Mouse (Mus musculus): ENCODE data around the gene Fgf22.

Fgf22 gene

DNA sequence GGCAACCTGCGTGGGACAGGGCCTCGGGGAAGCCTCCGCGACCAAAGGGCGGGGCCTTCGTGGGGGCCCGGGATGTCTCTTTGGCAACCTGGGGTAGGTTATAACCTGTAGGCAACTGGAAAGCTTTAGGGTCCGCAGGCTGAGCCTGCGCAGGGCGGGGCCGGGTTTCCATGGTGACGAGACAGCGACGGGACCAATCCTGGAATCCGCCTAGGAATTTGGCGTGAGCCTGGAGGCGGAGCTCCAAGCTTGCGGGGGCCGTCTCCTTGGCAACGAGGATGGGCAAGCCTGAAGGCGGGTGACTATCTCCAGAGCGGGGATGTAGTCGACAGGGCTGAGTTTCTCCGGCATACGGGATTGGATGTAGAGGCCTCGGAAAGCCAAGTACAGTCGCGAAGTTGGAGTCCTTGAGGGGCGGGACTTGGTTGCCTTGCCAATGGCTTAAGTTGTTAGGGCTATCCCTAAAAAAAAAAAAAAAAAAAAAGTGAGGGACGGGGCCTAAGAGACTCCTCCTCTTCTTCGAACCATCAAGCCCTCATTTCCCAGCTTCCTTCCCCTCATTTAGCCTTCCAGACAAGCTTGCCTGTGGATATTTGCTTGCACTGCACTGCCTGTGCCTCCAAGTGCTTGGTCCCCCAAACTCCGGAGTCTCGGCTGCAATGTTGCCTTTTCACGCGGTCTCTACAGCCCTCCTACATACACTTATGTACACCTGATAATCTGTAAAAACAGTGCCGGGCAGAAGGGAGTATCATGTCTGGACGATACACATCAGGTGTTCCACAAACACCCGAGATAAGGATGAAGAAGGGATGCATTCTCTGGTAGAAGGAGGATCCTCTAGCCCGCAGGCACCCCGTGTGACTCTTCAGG lies 12.7 kb downstream of the Fgf22 start:
- DNase-seq = peak; percentile 93 to 97

DNA sequence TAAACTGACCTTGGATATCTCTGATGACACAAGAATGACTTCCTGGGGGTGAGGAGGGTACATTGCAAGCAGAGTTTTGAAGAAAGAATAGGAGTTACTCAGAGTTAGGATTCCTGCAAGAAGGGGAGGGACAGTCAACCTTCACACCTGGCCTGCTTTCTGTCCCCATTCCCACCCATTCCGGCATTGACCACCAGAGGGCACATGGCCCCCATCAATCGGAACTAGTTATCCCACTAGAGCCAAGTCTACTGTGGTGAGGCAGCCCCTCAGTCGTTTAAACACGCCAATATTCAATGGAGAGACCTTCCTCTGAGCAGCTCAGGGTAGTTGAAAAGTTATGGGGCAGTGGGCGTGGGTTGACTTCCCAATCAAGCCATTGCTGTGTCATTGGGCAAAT lies 13.5 kb downstream of the Fgf22 start:
- DNase-seq = peak; percentile 81 to 85

DNA sequence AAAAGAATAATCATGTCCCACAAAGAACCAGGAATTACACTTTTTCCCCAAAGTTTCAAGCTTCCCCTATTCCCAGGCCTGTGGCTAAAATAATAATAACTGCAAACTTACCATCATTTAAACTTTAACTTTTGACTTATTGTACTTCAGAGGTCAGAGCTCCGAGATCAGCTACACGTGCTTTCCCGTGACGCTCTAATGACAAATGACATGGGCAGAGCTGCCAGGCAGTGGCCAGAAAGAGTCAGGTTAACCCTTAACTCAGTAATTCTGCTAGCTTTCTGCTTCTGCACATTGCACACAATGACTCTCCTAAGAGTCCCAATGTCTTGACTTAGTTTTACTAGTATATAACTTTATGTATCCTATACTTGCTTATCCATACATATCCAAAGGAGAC lies 14.5 kb downstream of the Fgf22 start:
- DNase-seq = no peak

DNA sequence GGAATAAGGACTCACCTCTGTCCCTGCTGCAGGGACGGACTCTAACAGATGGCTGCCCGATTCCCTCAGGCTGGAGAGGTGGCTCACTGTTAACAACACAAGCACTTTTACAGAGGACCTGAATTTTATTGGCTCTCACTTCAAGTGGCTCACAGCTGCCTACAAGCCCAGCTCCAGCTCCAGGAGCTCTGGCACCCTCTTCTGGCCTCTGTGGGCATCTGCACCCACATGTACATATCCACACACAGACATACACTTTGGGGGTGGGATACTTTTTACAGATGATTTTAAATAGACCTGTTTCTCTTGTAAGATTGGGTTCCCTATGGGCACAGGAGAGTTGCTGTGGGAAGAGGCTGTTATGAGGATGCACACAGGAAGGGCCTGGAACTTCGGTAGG lies 17.4 kb downstream of the Fgf22 start:
- DNase-seq = no peak

DNA sequence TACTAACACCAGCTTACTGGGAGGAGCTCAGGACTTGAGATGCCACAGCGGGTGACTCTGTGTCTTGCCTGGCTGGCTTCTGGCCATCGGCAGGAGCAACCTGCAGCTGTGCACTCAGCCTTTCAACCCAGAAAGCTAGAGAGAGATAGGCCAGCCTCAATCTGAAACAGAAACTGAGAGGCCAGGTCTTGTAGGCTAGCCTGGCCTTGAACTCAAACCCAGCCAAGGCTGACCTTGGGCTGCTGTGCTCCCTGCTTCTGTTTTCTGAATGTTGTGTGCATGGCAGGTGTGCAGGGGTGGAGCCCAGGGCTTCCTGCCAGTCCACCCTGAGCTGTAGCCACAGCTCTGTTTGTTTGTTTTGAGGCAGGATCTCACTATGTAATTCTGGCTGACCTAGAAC lies 18.3 kb downstream of the Fgf22 start:
- DNase-seq = no peak

DNA sequence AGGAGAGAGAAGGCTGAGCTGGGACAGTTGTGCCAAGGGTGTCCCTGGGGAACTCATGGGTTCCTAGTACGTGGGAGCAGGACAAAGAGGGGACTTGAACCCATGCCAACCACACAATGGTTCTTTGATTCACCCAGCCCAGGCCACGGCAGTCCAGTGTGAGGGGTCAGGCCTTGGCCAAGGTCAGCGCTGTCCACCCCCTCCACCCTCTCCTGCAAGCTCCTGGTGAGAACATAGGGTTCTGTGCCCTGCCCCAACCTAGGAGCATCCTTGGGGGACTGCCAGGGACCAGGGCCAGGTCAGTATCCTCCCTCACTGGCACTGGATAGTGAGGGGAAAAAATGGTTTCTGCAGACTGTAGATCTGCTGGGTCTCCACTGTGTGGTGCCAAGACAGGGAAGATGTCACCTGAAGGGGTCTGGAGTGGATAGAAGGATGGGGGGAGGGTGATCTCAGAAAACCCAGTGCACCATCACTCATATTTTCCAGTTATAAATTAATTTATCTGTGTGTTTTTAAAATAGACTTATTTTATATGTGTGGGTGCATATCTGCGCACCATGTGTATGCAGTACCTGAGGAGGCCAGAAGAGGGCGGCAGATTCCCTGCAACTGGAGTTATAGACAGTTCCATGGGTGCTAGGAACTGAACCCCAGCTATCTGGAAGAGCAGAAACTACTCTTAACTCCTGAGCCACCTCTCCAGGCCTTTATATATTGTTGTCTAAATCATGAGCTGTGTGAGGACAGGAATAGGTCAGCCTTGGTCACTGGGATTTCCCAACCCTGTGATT lies 19.8 kb downstream of the Fgf22 start:
- no peak for DNase-seq

DNA sequence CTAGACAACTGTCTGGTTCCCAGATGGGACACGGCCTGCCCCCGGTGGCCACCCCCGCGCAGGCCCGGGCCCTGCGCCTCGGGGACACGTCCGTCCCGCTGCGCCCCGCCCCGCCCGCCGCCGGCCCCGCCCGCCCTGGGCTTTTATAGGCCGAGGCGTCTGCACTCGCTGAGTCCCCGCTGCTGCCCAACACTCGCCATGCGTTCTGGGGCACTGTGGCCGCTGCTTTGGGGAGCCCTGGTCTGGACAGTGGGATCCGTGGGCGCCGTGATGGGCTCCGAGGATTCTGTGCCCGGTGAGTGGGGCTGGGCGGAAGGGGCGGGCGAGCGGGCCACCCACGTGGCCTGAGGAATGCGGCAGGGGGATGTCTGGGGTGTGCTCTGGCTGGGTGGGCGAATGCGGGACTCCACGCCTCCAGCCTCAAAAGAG lies 22.2 kb downstream of the Fgf22 start, which contains the start of gene Fstl3:
TSS of gene Fstl3 (plus strand) at position 170 of the 429 bp plus-strand sequence.
- peak in 1 of 2 experiments; percentile 48 for DNase-seq

DNA sequence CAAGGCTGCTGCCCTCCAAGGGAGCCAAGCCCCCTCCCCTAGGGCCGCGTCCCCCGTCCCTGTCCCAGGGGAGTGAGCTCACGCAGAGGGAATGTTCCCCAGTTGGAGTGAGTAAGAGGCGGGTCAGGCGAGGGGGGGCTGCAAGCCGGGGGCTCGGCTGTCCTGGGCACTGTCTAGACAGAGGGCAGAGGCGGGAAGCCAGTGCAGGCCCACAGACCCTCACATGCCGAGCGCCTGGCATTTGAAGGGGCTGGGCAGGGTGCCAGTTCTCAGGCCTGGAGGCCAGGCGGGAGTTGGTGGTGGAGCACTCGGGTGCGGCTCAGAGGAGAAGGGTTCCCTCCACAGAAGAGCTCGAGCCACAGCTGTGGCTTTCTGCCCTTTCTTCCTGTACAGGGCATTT lies 23.1 kb downstream of the Fgf22 start:
- peak in 1 of 2 experiments; percentile 64 for DNase-seq

DNA sequence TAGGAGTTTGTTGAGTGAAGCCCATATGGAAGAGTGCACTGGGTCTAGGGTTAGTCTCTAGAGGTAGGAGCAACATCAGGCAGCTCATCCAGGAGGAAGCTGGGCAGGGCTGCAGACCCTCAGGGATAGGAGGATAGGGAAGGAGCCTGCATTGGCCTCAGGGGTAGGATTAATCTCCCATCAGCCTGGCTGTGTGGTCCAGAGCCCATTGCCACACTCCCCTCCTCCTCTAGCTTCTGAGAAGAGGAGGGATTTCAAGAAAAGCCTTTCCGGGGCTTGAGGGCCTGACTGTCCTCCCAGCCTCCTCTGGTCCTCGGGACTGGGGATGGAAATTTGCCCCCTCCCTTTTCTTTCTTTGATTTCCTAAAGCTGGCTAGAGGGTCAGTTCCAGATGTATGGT lies 24.3 kb downstream of the Fgf22 start:
- DNase-seq = no peak

DNA sequence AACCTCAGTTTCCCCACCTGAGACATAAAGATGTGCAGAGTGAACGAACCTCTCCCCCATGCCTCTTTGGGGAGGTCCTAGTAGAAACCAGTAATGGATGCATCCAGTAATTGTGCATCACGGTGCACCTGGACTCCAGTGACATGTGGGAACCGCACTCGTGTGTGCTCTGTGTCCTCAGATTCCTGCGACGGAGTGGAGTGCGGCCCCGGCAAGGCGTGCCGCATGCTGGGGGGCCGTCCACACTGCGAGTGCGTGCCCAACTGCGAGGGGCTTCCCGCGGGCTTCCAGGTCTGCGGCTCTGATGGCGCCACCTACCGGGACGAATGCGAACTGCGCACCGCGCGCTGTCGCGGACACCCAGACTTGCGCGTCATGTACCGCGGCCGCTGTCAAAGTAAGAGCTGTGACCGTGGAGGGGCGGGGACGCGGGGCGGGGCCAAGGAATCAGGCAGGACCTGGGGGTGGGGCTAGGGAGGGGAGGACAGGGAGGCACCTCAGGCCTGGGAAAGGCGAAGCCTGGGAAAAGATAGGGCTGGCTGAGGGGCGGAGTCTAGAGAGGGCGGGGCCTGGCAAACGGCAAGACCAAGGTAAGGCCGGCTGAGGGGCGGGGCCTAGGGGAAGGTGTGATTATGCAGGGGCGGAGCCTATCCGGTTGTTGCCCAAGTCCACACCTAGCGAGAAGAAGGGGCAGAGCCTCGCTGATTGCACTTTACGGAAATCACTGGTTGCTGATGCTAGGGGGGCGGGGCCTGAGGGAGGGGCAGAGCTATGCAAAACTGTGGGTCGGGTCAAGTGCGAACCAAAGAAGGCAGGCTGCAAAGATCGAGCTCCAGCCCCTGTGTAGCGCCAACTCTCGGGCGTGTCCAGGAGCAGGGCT lies 25.1 kb downstream of the Fgf22 start:
- DNase-seq = peak; percentile 97 to 98

DNA sequence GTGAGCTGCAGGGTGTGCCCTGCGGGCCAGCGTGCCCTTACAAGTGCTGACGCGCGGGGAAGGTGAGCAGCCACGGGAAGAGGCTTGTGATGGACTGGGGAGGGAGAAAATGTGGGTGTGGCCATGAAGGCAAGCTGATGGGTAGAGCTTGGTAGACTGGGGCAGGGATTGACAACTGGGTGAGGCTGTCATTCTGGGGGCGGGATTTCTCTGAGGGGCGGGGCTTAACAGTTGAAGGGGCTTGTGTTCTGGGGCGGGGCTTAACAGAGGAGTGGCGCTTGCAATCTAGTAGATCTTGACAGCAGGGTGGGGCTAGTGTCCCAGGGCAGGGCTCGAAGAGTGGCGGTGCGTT lies 25.8 kb downstream of the Fgf22 start:
- peak in 1 of 2 experiments; percentile 79 for DNase-seq

DNA sequence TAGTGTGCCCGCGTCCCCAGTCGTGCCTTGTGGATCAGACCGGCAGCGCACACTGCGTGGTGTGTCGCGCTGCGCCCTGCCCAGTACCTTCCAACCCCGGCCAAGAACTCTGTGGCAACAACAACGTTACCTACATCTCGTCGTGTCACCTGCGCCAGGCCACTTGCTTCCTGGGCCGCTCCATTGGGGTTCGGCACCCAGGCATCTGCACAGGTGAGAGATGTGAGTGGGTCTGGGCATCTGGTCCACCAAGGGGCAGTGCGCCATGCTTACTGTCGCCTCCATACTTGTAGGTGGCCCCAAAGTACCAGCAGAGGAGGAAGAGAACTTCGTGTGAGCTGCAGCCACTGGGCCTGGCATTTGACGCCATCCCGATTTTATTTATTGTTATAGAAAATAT lies 26.3 kb downstream of the Fgf22 start:
- no peak for DNase-seq

DNA sequence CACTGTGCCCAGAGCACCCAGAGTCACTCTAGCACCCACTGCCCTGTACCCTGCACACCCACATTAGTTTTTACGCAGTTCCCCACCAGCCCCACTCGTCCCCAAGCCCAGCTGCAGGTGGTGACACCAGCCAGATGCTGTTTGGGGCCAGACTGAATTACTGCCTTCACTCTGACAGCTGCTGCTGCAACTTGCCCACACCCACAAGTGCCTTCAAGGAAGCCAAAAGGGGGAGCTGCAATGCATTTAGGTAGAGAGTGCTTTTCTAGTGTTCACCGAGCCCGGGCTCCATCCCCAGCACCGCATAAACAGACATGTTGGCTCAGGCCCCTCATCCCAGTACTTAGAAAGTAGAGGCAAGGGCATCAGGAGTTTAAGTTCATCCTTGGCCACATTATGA lies 27.1 kb downstream of the Fgf22 start:
- DNase-seq = no peak

DNA sequence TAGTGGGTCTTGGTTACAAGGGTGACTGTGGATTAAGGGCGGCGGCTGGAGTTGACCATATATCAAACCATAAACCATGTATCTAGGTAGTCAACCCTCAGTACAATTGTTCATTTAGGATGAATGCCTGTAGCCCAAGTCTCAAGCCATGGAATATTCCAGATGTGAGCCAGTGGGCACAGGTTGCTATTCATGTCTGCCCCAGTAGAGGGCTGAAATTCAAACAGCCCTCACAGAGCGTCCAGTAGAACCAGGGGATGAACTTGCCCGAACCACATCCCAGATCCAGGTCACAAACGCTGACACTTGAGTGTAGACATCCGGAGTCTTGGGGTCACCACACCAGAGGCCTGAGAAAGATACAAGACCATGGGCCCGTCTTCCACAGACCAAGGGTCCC lies 28.2 kb downstream of the Fgf22 start:
- DNase-seq = no peak

DNA sequence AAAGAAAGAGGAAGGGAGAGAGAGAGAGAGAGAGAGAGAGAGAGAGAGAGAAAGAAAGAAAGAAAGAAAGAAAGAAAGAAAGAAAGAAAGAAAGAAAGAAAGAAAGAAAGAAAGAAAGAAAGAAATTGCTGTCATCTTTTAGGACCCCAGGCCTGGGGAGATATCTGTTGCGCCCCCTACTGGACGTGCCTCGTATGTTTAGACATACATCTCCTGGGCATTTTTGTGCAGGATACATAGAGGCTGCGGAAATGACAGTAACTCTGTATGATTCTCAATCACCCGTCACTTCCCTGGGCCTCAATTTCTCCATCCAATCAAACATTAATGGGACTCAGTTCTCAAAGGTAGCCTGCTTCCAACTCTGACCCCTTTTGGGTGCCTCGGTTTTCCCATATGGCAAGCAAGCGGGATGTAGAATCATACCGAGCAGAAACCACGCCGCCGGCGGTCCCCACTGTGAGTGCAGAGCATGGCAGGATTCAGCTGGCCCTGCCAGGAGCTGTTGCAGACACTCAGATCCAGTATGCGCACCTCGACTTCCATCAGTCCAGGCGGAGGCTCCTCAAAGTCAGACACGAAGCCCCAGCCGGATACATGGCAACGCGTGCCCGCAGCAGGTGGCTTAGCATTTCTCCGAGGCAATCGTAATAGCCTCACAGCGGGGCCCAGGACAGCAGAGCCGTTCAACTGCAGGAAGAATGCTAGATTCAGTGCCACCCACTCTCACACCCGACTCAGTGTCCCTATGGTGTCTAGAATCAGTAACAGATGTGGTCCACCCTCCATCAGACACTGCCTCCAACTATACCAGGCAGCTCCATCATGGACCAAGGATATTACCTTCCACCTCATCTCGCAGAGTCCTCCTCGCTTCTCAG lies 29.3 kb downstream of the Fgf22 start:
- peak in 1 of 2 experiments; percentile 70 for DNase-seq

DNA sequence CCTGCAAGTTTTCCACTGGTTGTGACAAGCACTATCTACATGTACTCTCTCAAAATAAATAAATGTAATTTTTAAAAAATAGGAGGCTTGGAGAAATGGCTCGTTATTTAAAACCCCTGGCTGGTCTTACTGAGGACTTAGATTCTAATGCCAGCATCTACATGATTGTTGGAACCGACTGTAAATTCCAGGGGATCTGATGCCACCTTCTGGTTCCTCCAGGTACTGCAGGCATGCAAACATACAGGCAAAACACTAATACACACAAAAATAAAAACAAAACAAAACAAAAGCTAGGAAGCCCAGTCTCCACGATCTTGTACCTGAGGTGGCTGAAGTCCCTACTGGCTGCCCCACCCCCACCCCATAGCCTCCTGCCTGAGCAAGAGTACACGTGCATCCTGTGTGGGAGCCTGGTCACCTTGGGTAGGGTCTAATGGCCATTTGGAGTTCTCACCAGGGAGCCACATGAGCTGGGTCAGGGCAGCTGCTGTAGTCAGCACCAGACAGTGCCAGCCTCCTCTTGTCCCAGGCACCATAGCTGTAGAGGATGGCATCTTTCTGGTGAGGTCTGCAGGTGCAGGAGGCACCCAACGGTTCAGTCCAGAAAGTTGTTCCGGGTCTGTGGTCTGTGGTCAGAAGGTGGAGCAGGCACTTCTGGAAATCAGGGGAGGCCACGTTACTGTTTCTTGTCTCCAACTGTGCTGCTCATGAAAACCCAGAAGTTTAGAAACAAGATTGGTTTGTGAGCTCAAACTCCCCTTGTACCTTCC lies 33.7 kb downstream of the Fgf22 start:
- DNase-seq = peak; percentile 86 to 91

DNA sequence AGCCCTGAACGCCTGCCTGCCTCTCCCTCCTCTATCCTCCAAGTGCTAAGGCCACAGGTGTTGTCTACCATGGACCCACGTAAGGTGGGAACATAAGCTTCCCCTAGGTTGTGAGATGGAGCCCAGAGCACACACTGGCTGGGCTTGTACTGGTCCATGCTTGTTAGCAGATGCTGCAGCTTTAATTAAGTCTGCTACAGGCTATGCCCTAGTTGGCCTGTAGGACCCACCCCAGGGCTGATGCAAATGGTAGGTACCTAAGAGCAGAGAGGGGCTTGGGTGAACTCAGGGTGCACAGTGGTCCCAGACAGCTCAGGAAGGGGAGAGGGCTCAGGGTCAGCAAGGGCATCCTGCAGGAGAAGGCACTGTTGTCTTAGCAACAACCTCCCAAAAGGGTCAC lies 34.7 kb downstream of the Fgf22 start:
- DNase-seq = no peak

DNA sequence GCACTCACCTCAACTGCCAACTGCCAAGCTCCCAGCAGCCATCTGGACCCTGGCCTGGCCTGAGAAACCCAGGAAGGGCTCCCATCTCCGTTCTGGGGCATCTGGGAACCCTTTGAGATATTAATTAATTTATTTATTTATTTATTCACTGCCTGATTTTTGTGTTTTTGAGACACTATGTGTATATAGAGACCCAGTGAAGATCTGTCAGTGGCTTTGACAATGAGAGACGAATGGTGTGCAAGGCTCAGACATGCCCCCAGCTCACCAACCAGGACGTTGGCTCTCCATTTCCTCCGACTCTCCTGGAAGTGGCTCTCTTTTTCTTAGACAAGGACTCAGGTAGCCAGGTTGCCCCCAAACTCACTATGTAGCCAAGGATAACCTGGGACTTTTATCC lies 36.0 kb downstream of the Fgf22 start, which contains the start of gene Prss57:
TSS of gene Prss57 (minus strand) at position 101 of the 400 bp plus-strand sequence.
- DNase-seq = no peak

DNA sequence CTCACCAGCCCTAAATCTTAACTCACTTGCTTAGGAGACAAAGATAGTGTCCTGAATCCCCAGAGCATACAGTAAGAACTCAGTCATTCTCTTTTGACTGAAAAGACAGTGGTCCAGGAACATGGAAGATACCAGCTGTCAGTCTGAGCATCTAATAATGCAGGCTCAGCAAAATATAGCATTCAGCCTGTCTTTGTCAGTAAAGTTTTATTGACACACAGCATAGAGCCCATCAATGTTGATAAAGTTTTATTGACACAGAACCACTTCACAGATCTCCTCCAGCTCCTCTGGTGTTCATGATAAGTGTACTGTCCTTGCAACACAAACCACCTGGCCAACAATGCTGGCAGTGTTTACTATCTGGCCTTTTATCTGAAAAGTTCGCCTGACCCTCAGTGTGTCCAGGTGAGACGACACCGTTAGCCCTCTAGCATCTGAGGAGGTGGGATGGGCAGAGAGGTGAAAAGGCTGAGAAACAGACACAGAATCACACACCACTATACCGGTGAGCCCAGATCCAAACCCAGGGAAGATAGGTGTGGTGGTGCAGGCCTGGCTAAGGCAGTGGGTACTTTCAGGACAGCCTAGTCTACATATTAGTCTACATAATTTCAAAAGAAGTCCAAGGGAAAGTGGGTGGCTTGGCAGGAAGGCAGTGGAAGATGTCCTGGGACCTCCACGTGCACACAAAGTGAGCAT lies 37.6 kb downstream of the Fgf22 start:
- DNase-seq = no peak

DNA sequence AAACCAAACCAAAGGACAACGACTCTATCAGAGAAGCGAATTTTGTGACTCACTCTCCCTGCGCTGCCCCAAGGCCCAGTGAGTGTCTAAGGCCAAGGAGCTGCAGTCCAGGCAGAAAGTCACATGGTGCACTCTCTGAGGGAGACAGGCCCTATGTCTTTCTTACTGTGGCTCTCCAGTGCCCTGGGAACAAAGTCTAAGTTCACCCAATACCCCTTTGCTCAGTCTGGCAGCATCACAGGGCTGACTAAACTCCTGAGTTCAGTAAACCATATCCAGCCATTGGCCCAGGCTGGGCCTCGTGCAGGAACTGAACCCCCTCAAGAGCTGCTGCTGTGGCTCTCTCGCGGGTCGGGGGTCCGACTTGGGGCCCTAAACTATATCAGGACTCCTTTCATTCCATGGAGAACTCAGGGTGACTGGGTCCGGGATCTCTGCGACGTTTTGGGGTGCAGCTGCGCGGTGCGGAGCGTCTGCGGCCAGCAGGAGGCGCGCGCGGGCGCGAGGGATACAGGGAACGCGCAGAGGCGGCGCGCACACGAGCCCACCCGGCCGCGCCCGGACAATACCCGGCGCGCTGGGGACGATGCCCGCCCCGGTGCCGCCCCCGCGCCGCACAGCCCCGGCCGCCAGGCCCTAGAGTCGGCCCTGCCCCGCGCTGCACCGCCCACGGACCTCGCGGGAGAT lies 38.3 kb downstream of the Fgf22 start, which contains the start of gene Palm:
TSS of gene Palm (plus strand) at position 522 of the 687 bp plus-strand sequence.
- peak; percentile 91 to 95 for DNase-seq

All from cerebellum, postnatal 25 days (tissue).